In genomic region chr10:112105785-112106184, GRCm38 (mm10) we compare ENCODE assay signal across 10 mouse cellular contexts. TPM values are rescaled to one million over a fixed set of nuclear protein-coding genes. Genes with fewer than 3 reads are reported as not detected.
A peak's percentile ranks its signal among the peaks of the same experiment; 100 is the strongest.
DNase-seq lines count a peak whose midpoint lies in the region; ATAC-seq lines count a peak whose summit lies in the region.
"Not testable (repeated sequence)": the region's sequence is repeated elsewhere in the genome, so short reads cannot be mapped to it uniquely, and the experiment has no call there.
"Had no signal": no experiment of that assay in that cellular context is flagged by ENCODE, and none has a peak within 500 bp of the region (broad histone marks: within the 10 kb centered on the region; RNA-seq: fewer than 3 reads in every experiment).

No protein-coding gene starts in this region.

- H3K9me3 ChIP-seq in midbrain, embryonic 12.5 days = not testable (repeated sequence)

- H3K27me3 ChIP-seq in midbrain, embryonic 12.5 days = not testable (repeated sequence)

- not testable (repeated sequence) for H3K4me2 ChIP-seq in midbrain, embryonic 12.5 days (replicated peaks)

- peak; percentile 60 for DNase-seq in 3T3-L1 (ENCODE audit: low read depth, low spot score)
- peak; percentile 27 to 81 for DNase-seq in adrenal gland, adult (ENCODE audit: inconsistent age in 2 of 2, low spot score in 1 of 2)
- peak; percentile 7 to 10 for DNase-seq in gastrocnemius, adult 8-10 months (ENCODE audit: low spot score in 2 of 2)
- DNase-seq in kidney, adult 8-10 months = peak; percentile 13 to 60
- peak; percentile 26 to 30 for DNase-seq in left cerebral cortex, postnatal 36 days (ENCODE audit: low spot score in 2 of 2)
- DNase-seq in spleen, postnatal 10 days (ENCODE audit: low spot score in 2 of 2) = peak; percentile 37 to 63

- not testable (repeated sequence) for H3K36me3 ChIP-seq in midbrain, embryonic 12.5 days

- intact Hi-C loops in left cerebral cortex, postnatal 36 days (cut with DNase I) = loop anchor here (5.0 kb wide), 1 partner anchor 128 kb away; no protein-coding TSS in a partner anchor

- WGBS in midbrain, embryonic 12.5 days = 3% methylated on average over 5 of the region's 5 CpGs

- not testable (repeated sequence) for H3K9ac ChIP-seq in midbrain, embryonic 12.5 days (replicated peaks)

- not testable (repeated sequence) for H3K27ac ChIP-seq in midbrain, embryonic 12.5 days (replicated peaks)

- ATAC-seq in common myeloid progenitor, adult 5-6 weeks (replicated peaks; ENCODE audit: low read depth, poor library complexity, severe bottlenecking) = peak; percentile 65; the same call in 1 of the 2 replicates
- ATAC-seq in midbrain, embryonic 12.5 days (ENCODE audit: low FRiP score, low read depth) = peak; percentile 44; the same call in 1 of the 2 replicates

- H3K4me1 ChIP-seq in midbrain, embryonic 12.5 days = not testable (repeated sequence)

- not testable (repeated sequence) for H3K4me3 ChIP-seq in midbrain, embryonic 12.5 days

RNA-seq across cellular contexts. Expression of gene Glipr1l2, which starts 22.6 kb away (rescaled TPM):
- not detected in 2 replicates for total RNA-seq in common myeloid progenitor, adult 5-6 weeks (2017)
- total RNA-seq in gastrocnemius, adult 8-10 months (2022) = not detected
- not detected for total RNA-seq in left cerebral cortex, postnatal 36 days (2021)
- polyA plus RNA-seq in midbrain, embryonic 12.5 days (2016; fragmentation: Nextera tagmentation; extraction: Ambion mirVana) = not detected in 2 replicates
- total RNA-seq: gastrocnemius, postnatal 25 days had no signal
- polyA plus RNA-seq: limb, embryonic 12.5 days had no signal

RNA-seq across cellular contexts. Expression of gene Glipr1l1, which starts 45.8 kb away (rescaled TPM):
- not detected in 2 replicates for total RNA-seq in common myeloid progenitor, adult 5-6 weeks (2017)
- not detected for total RNA-seq in gastrocnemius, adult 8-10 months (2022)
- total RNA-seq in left cerebral cortex, postnatal 36 days (2021) = not detected
- polyA plus RNA-seq in midbrain, embryonic 12.5 days (2016; fragmentation: Nextera tagmentation; extraction: Ambion mirVana) = 0.26 TPM in 1 of 2 replicates, not detected in the other
- total RNA-seq: gastrocnemius, postnatal 25 days had no signal
- polyA plus RNA-seq: limb, embryonic 12.5 days had no signal

RNA-seq across cellular contexts. Expression of gene Glipr1l3, which starts 54.3 kb away (rescaled TPM):
- not detected in 2 replicates for total RNA-seq in common myeloid progenitor, adult 5-6 weeks (2017)
- total RNA-seq in gastrocnemius, adult 8-10 months (2022) = not detected
- not detected for total RNA-seq in left cerebral cortex, postnatal 36 days (2021)
- polyA plus RNA-seq in midbrain, embryonic 12.5 days (2016; fragmentation: Nextera tagmentation; extraction: Ambion mirVana) = not detected in 2 replicates
- total RNA-seq: gastrocnemius, postnatal 25 days had no signal
- polyA plus RNA-seq: limb, embryonic 12.5 days had no signal

RNA-seq across cellular contexts. Expression of gene Caps2, which starts 57.6 kb away (rescaled TPM):
- total RNA-seq in common myeloid progenitor, adult 5-6 weeks (2017) = not detected in 2 replicates
- total RNA-seq in gastrocnemius, adult 8-10 months (2022) = not detected
- under 1 TPM in 1 of 2 experiments, not detected in 1; 0.34 TPM for total RNA-seq in left cerebral cortex, postnatal 36 days (2021)
- 0.10 TPM in 1 of 2 replicates, not detected in the other for polyA plus RNA-seq in midbrain, embryonic 12.5 days (2016; fragmentation: Nextera tagmentation; extraction: Ambion mirVana)
- total RNA-seq: gastrocnemius, postnatal 25 days had no signal

Comparison
In these comparisons a context has a peak if more than half of its experiments do, and no peak if none do; other contexts are left out.
1. DNase-seq: peak in every context shown above with its lines; median percentile 60 in 3T3-L1; 54 in adrenal gland, adult; 50 in spleen, postnatal 10 days; 36 in kidney, adult 8-10 months; 28 in left cerebral cortex, postnatal 36 days; 8 in gastrocnemius, adult 8-10 months.